Mouse (Mus musculus): ENCODE results near the gene Tbc1d10c. TPM values are rescaled to one million over a fixed set of nuclear protein-coding genes. Genes with fewer than 3 reads are reported as not detected.

The Tbc1d10c gene
- total and polyA plus RNA-seq, 3 experiments: 43.5 to 58.5 (median 46.3) TPM

GRCm38 (mm10) chr19:4151488-4151860 lies 39.6 kb downstream of the Tbc1d10c start:
- Histone ChIP-seq H3K4me3 (replicated peaks in 1 of 3; ENCODE audit: low read depth in 2 of 3, low read length in 2 of 3, poor library complexity in 1 of 3) (peak overlapping the region in 1 of 3 experiments; percentile 77), H3K79me2 (replicated peaks; ENCODE audit: control insufficient read depth, extremely low read depth, insufficient read depth, poor library complexity, severe bottlenecking) (peaks cover 32% of the 10 kb centered on the region), H3K4me1 (ENCODE audit: control insufficient read depth in 1 of 2, insufficient read depth in 2 of 2) (peaks cover 40 to 69% of the 10 kb centered on the region in 2 experiments), H3K27me3 (replicated peaks) (no peaks in the 10 kb centered on the region), H3K9me3 (replicated peaks; ENCODE audit: low read length) (no peaks in the 10 kb centered on the region), H3K4me2 (ENCODE audit: insufficient read depth, low read depth, poor library complexity, severe bottlenecking) (no peak overlapping the region), H3K9ac (ENCODE audit: insufficient read depth, low read depth) (no peak overlapping the region), H3K27ac (ENCODE audit: insufficient read depth, low read depth) (no peak overlapping the region), H3K36me3 (replicated peaks in 1 of 2; ENCODE audit: control insufficient read depth in 1 of 2, insufficient read depth in 1 of 2, low read length in 1 of 2) (peaks cover 34 to 55% of the 10 kb centered on the region in 2 experiments)
- no peak for DNase-seq (ENCODE audit: extremely low read depth)
- TF ChIP-seq TCF12 (IDR thresholded peaks at IDR 0.05; ENCODE audit: low read depth, low read length) (no peak), ETS1 (conservative IDR thresholded peaks at IDR 0.05; ENCODE audit: low read depth, low read length) (no peak)
- in situ Hi-C loops (cut with MboI; ENCODE audit: low pct_ligation_motif_present, low pct_unique_long_range_greater_than_20kb, low sequenced_read_pairs) (no loop called here), dilution Hi-C loops (cut with MboI; ENCODE audit: extremely low pct_ligation_motif_present, extremely low pct_unique_long_range_greater_than_20kb, low sequenced_read_pairs) (no loop called here)

DNA sequence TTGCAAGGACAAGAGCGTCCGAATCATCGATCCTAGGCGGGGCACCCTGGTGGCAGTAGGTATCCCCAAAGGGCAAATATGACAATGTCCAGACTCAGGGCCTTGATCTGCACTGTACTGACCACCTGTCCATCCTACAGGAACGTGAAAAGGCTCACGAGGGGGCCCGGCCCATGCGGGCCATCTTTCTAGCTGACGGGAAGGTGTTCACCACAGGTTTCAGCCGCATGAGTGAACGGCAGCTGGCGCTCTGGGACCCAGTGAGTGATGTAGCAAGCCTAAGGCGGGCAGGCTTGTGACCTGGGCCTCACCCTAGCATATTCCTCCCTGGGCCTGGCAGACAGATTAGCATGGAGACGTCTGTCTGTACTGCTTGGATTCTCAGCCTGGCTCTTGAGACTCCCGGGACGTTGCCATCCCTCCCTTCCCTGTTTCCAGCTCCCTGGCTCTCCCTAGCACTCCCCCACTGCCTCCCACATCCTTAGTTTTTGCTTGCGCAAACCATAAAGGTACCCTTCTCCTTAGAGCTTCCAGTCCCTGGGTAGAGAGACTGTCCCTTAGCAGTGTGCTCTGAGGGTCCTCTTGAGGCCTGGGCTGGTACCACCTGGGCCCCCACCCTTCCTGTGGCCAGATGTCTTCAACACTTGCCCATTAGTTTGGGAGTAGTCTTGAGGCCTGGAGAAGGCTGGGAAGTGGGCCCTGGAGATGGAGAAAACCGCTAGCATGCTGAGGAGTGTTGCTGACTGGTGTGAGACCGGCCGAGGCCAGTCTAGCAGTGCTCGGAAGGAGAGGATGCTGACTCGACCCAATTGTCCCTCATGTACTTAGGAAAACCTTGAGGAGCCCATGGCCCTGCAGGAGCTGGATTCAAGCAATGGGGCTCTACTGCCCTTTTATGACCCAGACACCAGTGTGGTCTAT lies 40.3 kb downstream of the Tbc1d10c start:
- H3K4me1 ChIP-seq (ENCODE audit: control insufficient read depth in 1 of 2, insufficient read depth in 2 of 2): peaks cover 34 to 66% of the 10 kb centered on the region in 2 experiments
- peak overlapping the region; percentile 93 for H3K4me2 ChIP-seq (ENCODE audit: insufficient read depth, low read depth, poor library complexity, severe bottlenecking)
- peak overlapping the region; percentile 52 to 92 (median 77) for H3K4me3 ChIP-seq (replicated peaks in 1 of 3; ENCODE audit: low read depth in 2 of 3, low read length in 2 of 3, poor library complexity in 1 of 3)
- TF ChIP-seq ZKSCAN1 (IDR thresholded peaks at IDR 0.05; ENCODE audit: borderline replicate concordance, low read depth, low read length): no peak
- peak; percentile 51; the same call in 1 of the 2 replicates for TF ChIP-seq ETS1 (conservative IDR thresholded peaks at IDR 0.05; ENCODE audit: low read depth, low read length)
- peak; percentile 37 for TF ChIP-seq RAD21 (IDR thresholded peaks at IDR 0.05; ENCODE audit: low read depth, low read length)
- TF ChIP-seq NELFE (IDR thresholded peaks at IDR 0.05; ENCODE audit: low read depth, low read length): no peak
- TF ChIP-seq KAT2A (IDR thresholded peaks at IDR 0.05; ENCODE audit: insufficient replicate concordance, low read length): no peak
- TF ChIP-seq JUN (IDR thresholded peaks at IDR 0.05; ENCODE audit: insufficient read depth, low read depth, low read length): no peak
- no peak for TF ChIP-seq ZNF384 (IDR thresholded peaks at IDR 0.05; ENCODE audit: low read depth, low read length)
- TF ChIP-seq IRF4 (IDR thresholded peaks at IDR 0.05; ENCODE audit: low read depth, low read length): no peak
- TF ChIP-seq EP300 (IDR thresholded peaks at IDR 0.05; ENCODE audit: low read length): no peak
- TF ChIP-seq RCOR1 (conservative IDR thresholded peaks at IDR 0.05; ENCODE audit: low read depth, low read length): no peak
- TF ChIP-seq MYC (IDR thresholded peaks at IDR 0.05; ENCODE audit: low read depth, low read length): peak; percentile 77
- no peak for TF ChIP-seq E2F4 (IDR thresholded peaks at IDR 0.05; ENCODE audit: insufficient replicate concordance, low read depth, low read length)
- TF ChIP-seq BHLHE40 (IDR thresholded peaks at IDR 0.05; ENCODE audit: low read depth, low read length): peak; percentile 84
- TF ChIP-seq MAZ (IDR thresholded peaks at IDR 0.05; ENCODE audit: low read depth, low read length): no peak
- TF ChIP-seq TBP (conservative IDR thresholded peaks at IDR 0.05; ENCODE audit: low read depth, low read length): no peak
- TF ChIP-seq ZC3H11A (IDR thresholded peaks at IDR 0.05; ENCODE audit: low read depth, low read length): no peak
- TF ChIP-seq POLR2AphosphoS2 (IDR thresholded peaks at IDR 0.05; ENCODE audit: low read depth, low read length): no peak
- TF ChIP-seq SMC3 (IDR thresholded peaks at IDR 0.05; ENCODE audit: low read depth, low read length): peak; percentile 42
- TF ChIP-seq MXI1 (IDR thresholded peaks at IDR 0.05; ENCODE audit: low read depth, low read length): peak; percentile 69; the same call in 1 of the 2 replicates
- peak in 1 of 2 experiments; percentile 54; a peak in 2 of 4 replicates for TF ChIP-seq CTCF (conservative IDR thresholded peaks at IDR 0.05 in 1 of 2, IDR thresholded peaks at IDR 0.05 in 1 of 2; ENCODE audit: low read depth in 2 of 2, low read length in 2 of 2)
- no peak for TF ChIP-seq MEF2A (IDR thresholded peaks at IDR 0.05; ENCODE audit: borderline replicate concordance, low read depth, low read length)
- no peak for TF ChIP-seq UBTF (IDR thresholded peaks at IDR 0.05; ENCODE audit: low read depth, low read length)
- no peak; the same call in 1 of the 2 replicates for TF ChIP-seq MAX (IDR thresholded peaks at IDR 0.05; ENCODE audit: low read length)
- 0 out of 2 replicates have a peak, but pooled peaks have one; percentile 19 for TF ChIP-seq ZMIZ1 (IDR thresholded peaks at IDR 0.05; ENCODE audit: low read depth, low read length)
- TF ChIP-seq USF2 (conservative IDR thresholded peaks at IDR 0.05; ENCODE audit: low read depth, low read length): no peak
- TF ChIP-seq NRF1 (IDR thresholded peaks at IDR 0.05; ENCODE audit: low read depth, low read length): no peak
- TF ChIP-seq GABPA (IDR thresholded peaks at IDR 0.05; ENCODE audit: insufficient replicate concordance, low read depth, low read length): no peak
- no peak for TF ChIP-seq USF1 (IDR thresholded peaks at IDR 0.05; ENCODE audit: low read depth, low read length)
- TF ChIP-seq TCF12 (IDR thresholded peaks at IDR 0.05; ENCODE audit: low read depth, low read length): peak; percentile 42; the same call in 1 of the 2 replicates

More for the DNA sequence above, 40.3 kb downstream of the Tbc1d10c start:
- in situ Hi-C loops (cut with MboI; ENCODE audit: low pct_ligation_motif_present, low pct_unique_long_range_greater_than_20kb, low sequenced_read_pairs) (no loop called here), dilution Hi-C loops (cut with MboI; ENCODE audit: extremely low pct_ligation_motif_present, extremely low pct_unique_long_range_greater_than_20kb, low sequenced_read_pairs) (no loop called here)
- Histone ChIP-seq H3K9me3 (replicated peaks; ENCODE audit: low read length) (peaks cover 2% of the 10 kb centered on the region), H3K36me3 (replicated peaks in 1 of 2; ENCODE audit: control insufficient read depth in 1 of 2, insufficient read depth in 1 of 2, low read length in 1 of 2) (peaks cover 30 to 48% of the 10 kb centered on the region in 2 experiments), H3K27me3 (replicated peaks) (no peaks in the 10 kb centered on the region), H3K9ac (ENCODE audit: insufficient read depth, low read depth) (peak overlapping the region; percentile 96; the same call in 1 of the 2 replicates), H3K79me2 (replicated peaks; ENCODE audit: control insufficient read depth, extremely low read depth, insufficient read depth, poor library complexity, severe bottlenecking) (peaks cover 26% of the 10 kb centered on the region), H3K27ac (ENCODE audit: insufficient read depth, low read depth) (peak overlapping the region; percentile 84)
- DNase-seq (ENCODE audit: extremely low read depth): peak; percentile 74
